Mouse (Mus musculus): ENCODE measurements at regions not wholly inside any gene's neighbourhood (a gene's known extent, or its start where the extent isn't known, plus 50 kb on each side); places are given as distances from the start of the nearest gene placed in this dataset.

- no peak for TF ChIP-seq CTCF (IDR thresholded peaks at IDR 0.05; ENCODE audit: low read depth, low read length)
- no peak for TF ChIP-seq GATA1 (IDR thresholded peaks at IDR 0.05; ENCODE audit: borderline replicate concordance, low read length)
Measured at GRCm38 (mm10) chr16:19197638-19198440, 116.0 kb downstream of the Olfr164 start.
